Mouse (Mus musculus) stomach, postnatal 0 days (tissue): ENCODE measurements around the gene Fam181a. TPM values are rescaled to one million over a fixed set of nuclear protein-coding genes. Genes with fewer than 3 reads are reported as not detected.

Experiments
- ATAC-seq: fragments of 200-750 bp; cut with Nextera tagmentation; 2 replicates; pipeline ENCODE4 v1.8.0; 2017; ENCODE audit not compliant: low FRiP score, low TSS enrichment
- DNase-seq: peaks from one replicate; pipeline ENCODE4 v3.0.0-alpha.2; 2016; ENCODE audit warnings: low spot score
- H3K27ac ChIP-seq: fragments of 300-500 bp; sonication (generic); replicated peaks from 2 replicates; pipeline ENCODE4 v1.5.1; 2014; ENCODE audit warnings: mild to moderate bottlenecking, control low read depth
- H3K27me3 ChIP-seq: fragments of 300-500 bp; sonication (generic); 2 replicates; pipeline ENCODE4 v1.6.1; 2014; ENCODE audit warnings: low read length; ENCODE audit not compliant: control insufficient read depth, insufficient read depth
- H3K36me3 ChIP-seq: fragments of 300-500 bp; sonication (generic); 2 replicates; pipeline ENCODE4 v1.6.1; 2014; ENCODE audit warnings: low read length, mixed read lengths; ENCODE audit not compliant: control insufficient read depth, insufficient read depth
- H3K4me1 ChIP-seq: fragments of 300-500 bp; sonication (generic); replicated peaks from 2 replicates; pipeline ENCODE4 v1.6.1; 2014; ENCODE audit warnings: antibody characterized with exemption; ENCODE audit not compliant: control insufficient read depth, insufficient read depth
- H3K4me2 ChIP-seq: fragments of 300-500 bp; sonication (generic); replicated peaks from 2 replicates; pipeline ENCODE4 v1.6.1; 2014; ENCODE audit warnings: low read depth, mild to moderate bottlenecking, control low read depth, moderate library complexity
- H3K4me3 ChIP-seq: fragments of 300-500 bp; sonication (generic); 2 replicates; pipeline ENCODE4 v1.5.1; 2014; ENCODE audit warnings: low read depth, low read length, control low read depth
- H3K9ac ChIP-seq: fragments of 300-500 bp; sonication (generic); 2 replicates; pipeline ENCODE4 v1.6.1; 2014; ENCODE audit warnings: mild to moderate bottlenecking, low read length, control low read depth, mixed read lengths
- H3K9me3 ChIP-seq: fragments of 300-500 bp; sonication (generic); 2 replicates; pipeline ENCODE4 v1.6.1; 2016; ENCODE audit warnings: low read length; ENCODE audit not compliant: control insufficient read depth
- CTCF ChIP-seq: IDR thresholded peaks from 2 replicates; pipeline ENCODE4 v1.5.1; 2016; ENCODE audit warnings: antibody characterized with exemption, low read depth, mild to moderate bottlenecking, moderate library complexity
- EP300 ChIP-seq: optimal IDR thresholded peaks from 2 replicates; pipeline ENCODE3; 2016; ENCODE audit warnings: antibody characterized with exemption
- WGBS: fragments of 180-500 bp; shearing (Covaris S2); extraction: QIAGEN DNeasy Blood & Tissue Kit; methylation state at CpG from one replicate; pipeline ENCODE4 v1.1.7; 2014; 5-methylcytosine and 5-hydroxymethylcytosine counted together
- polyA plus RNA-seq: library from polyadenylated mRNA; unstranded; fragments of >200 nt; fragmentation: Nextera tagmentation; extraction: Ambion mirVana; gene quantifications from 2 replicates; pipeline ENCODE4 v1.2.1, GENCODE M21; 2015

Fam181a gene
- polyA plus RNA-seq, 1 experiment from 2014 or later: not detected

GRCm38 (mm10) chr12:103344934-103345333 is 34.2 kb downstream of the Fam181a start:
- Histone ChIP-seq H3K9ac (no peak overlapping the region), H3K27ac (no peak overlapping the region), H3K4me2 (no peak overlapping the region), H3K4me1 (no peaks in the 10 kb centered on the region), H3K4me3 (no peak overlapping the region), H3K9me3 (no peaks in the 10 kb centered on the region), H3K27me3 (no peaks in the 10 kb centered on the region), H3K36me3 (no peaks in the 10 kb centered on the region)
- 45% methylated on average over 7 of the region's 7 CpGs for WGBS
- ATAC-seq (no peak), DNase-seq (no peak)
- no peak for TF ChIP-seq CTCF
- no peak for TF ChIP-seq EP300

DNA sequence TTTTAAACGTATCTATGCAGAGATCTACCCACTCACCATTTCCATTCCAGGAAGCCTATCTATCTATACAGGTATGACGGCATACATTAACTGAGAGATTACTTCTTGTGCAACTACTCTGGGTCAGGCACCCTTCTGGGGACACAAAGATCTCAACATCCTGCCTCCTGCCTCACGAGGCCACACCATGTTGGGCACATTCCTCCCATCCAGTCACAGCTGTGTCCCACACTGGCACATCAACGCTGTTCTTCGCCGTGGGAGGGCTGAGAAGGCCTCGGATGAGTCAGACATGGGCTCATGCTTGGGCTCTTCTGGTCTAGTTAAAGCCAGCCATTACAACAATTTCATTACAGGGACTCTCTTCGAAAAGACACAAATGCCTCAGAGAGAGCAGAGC is 36.2 kb downstream of the Fam181a start:
- Histone ChIP-seq H3K27me3 (no peaks in the 10 kb centered on the region), H3K4me3 (no peak overlapping the region), H3K9ac (no peak overlapping the region), H3K27ac (no peak overlapping the region), H3K4me1 (no peaks in the 10 kb centered on the region), H3K4me2 (no peak overlapping the region), H3K9me3 (no peaks in the 10 kb centered on the region), H3K36me3 (no peaks in the 10 kb centered on the region)
- 79% methylated on average over 8 of the region's 8 CpGs for WGBS
- ATAC-seq (no peak), DNase-seq (no peak)
- no peak for TF ChIP-seq EP300
- no peak for TF ChIP-seq CTCF

DNA sequence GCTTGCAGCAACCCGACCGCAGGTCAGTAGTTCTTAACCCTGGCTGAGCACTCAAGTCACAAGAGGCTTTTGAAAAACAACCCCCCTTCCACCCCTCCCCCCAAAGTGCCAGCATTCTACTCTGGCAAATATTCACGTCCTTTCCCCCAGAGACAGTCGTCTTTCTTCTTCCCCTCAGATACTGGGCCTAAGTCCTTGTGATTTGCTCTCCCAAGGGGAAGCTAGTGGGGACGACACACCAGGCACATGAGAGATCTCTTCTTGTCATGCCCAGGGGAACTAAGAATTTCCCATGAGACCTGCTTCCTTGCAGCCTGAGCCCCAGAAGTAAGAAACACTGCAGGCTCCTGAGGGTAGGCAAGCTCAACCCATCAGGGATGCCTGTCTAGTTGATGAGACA is 36.6 kb downstream of the Fam181a start:
- TF ChIP-seq CTCF (no peak), EP300 (no peak)
- H3K4me2 ChIP-seq: no peak overlapping the region
- H3K9ac ChIP-seq: no peak overlapping the region
- no peaks in the 10 kb centered on the region for H3K27me3 ChIP-seq
- WGBS: 61% methylated on average over 5 of the region's 5 CpGs
- no peak overlapping the region for H3K27ac ChIP-seq
- H3K36me3 ChIP-seq: no peaks in the 10 kb centered on the region
- H3K4me3 ChIP-seq: no peak overlapping the region
- ATAC-seq: no peak
- H3K4me1 ChIP-seq: no peaks in the 10 kb centered on the region
- DNase-seq: no peak
- H3K9me3 ChIP-seq: no peaks in the 10 kb centered on the region

- peak; percentile 60; the same call in 1 of the 2 replicates for ATAC-seq
- no peak overlapping the region for H3K9ac ChIP-seq
- 4% methylated on average over 3 of the region's 3 CpGs for WGBS
- no peak overlapping the region for H3K4me3 ChIP-seq
- no peaks in the 10 kb centered on the region for H3K9me3 ChIP-seq
- no peaks in the 10 kb centered on the region for H3K36me3 ChIP-seq
- peak; percentile 83 for DNase-seq
- no peaks in the 10 kb centered on the region for H3K27me3 ChIP-seq
- H3K4me2 ChIP-seq: no peak overlapping the region
- H3K27ac ChIP-seq: no peak overlapping the region
- TF ChIP-seq CTCF (peak; percentile 96), EP300 (no peak)
- H3K4me1 ChIP-seq: no peaks in the 10 kb centered on the region
These were observed 37.7 kb downstream of the Fam181a start for GRCm38 (mm10) chr12:103348506-103348905.

- H3K9me3 ChIP-seq: no peaks in the 10 kb centered on the region
- peak overlapping the region; percentile 36; the same call in 1 of the 2 replicates for H3K4me2 ChIP-seq
- WGBS: 82% methylated on average over 6 of the region's 6 CpGs
- H3K4me3 ChIP-seq: no peak overlapping the region
- H3K27ac ChIP-seq: no peak overlapping the region
- no peak overlapping the region for H3K9ac ChIP-seq
- ATAC-seq (no peak), DNase-seq (no peak)
- H3K27me3 ChIP-seq: no peaks in the 10 kb centered on the region
- no peaks in the 10 kb centered on the region for H3K4me1 ChIP-seq
- TF ChIP-seq EP300 (no peak), CTCF (no peak)
- no peaks in the 10 kb centered on the region for H3K36me3 ChIP-seq
These were observed 42.0 kb downstream of the Fam181a start for GRCm38 (mm10) chr12:103352735-103353134.

GRCm38 (mm10) chr12:103353538-103353937 is 42.8 kb downstream of the Fam181a start:
- Histone ChIP-seq H3K27me3 (no peaks in the 10 kb centered on the region), H3K36me3 (no peaks in the 10 kb centered on the region), H3K4me2 (peak overlapping the region; percentile 49), H3K9me3 (no peaks in the 10 kb centered on the region), H3K4me1 (no peaks in the 10 kb centered on the region), H3K9ac (peak overlapping the region; percentile 32; the same call in 1 of the 2 replicates), H3K27ac (no peak overlapping the region; the same call in 1 of the 2 replicates), H3K4me3 (peak overlapping the region; percentile 15; the same call in 1 of the 2 replicates)
- DNase-seq (no peak), ATAC-seq (peak; percentile 64; the same call in 1 of the 2 replicates)
- TF ChIP-seq CTCF: peak; percentile 64
- TF ChIP-seq EP300: no peak
- WGBS: 13% methylated on average over 5 of the region's 5 CpGs
